Mouse (Mus musculus): ENCODE results near the gene Adgrf4. TPM values are rescaled to one million over a fixed set of nuclear protein-coding genes. Genes with fewer than 3 reads are reported as not detected.

The Adgrf4 gene
- total and polyA plus RNA-seq, 3 experiments: not detected

DNA sequence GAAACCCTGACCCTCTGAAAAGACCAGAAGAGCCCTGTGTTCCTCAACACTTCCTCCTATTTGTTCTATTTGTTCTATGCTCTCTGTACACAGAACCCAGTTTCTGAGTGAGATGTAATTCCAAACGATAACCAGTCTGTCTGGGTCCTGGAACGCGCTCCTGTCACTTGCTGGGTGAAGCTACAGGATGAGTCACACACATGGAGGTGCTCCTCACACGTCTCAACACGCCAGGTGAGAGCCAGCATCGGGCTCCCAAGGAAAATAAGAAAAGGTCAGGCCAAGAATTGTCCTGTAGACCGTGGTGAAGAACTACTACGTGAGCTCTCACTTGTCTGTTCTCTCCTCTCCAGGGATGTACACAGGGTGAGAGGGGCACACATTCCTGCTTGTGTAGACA is 1.6 kb downstream of the Adgrf4 start:
- no peak for TF ChIP-seq POLR2A (IDR thresholded peaks at IDR 0.05; ENCODE audit: control insufficient read depth in 1 of 2, insufficient read depth in 1 of 2, low read depth in 1 of 2, low read length in 2 of 2, poor library complexity in 1 of 2)
- no peak for TF ChIP-seq MAX (IDR thresholded peaks at IDR 0.05; ENCODE audit: low read length)
- no peak for TF ChIP-seq RCOR1 (IDR thresholded peaks at IDR 0.05; ENCODE audit: low read depth, low read length)
- no peak for TF ChIP-seq ZC3H11A (IDR thresholded peaks at IDR 0.05; ENCODE audit: low read depth, low read length)
- no peak for TF ChIP-seq POLR2AphosphoS2 (IDR thresholded peaks at IDR 0.05; ENCODE audit: low read length)
- no peak for TF ChIP-seq ELF1 (IDR thresholded peaks at IDR 0.05; ENCODE audit: low read depth, low read length)
- TF ChIP-seq TAL1 (IDR thresholded peaks at IDR 0.05; ENCODE audit: low read length): no peak
- no peak for TF ChIP-seq MYB (IDR thresholded peaks at IDR 0.05; ENCODE audit: low read depth, low read length)
- no peak for TF ChIP-seq MAZ (IDR thresholded peaks at IDR 0.05; ENCODE audit: low read depth, low read length)
- no peak for TF ChIP-seq CHD2 (IDR thresholded peaks at IDR 0.05; ENCODE audit: low read length)
- no peak for TF ChIP-seq HCFC1 (IDR thresholded peaks at IDR 0.05; ENCODE audit: low read depth, low read length)
- TF ChIP-seq EP300 (IDR thresholded peaks at IDR 0.05; ENCODE audit: low read depth in 1 of 2, low read length in 2 of 2): no peak
- TF ChIP-seq ZNF384 (IDR thresholded peaks at IDR 0.05; ENCODE audit: low read depth, low read length): no peak
- TF ChIP-seq NELFE (IDR thresholded peaks at IDR 0.05; ENCODE audit: low read depth, low read length): no peak
- TF ChIP-seq MEF2A (IDR thresholded peaks at IDR 0.05; ENCODE audit: extremely low read depth, insufficient replicate concordance, low read depth, low read length, poor library complexity, severe bottlenecking): no peak
- TF ChIP-seq NRF1 (IDR thresholded peaks at IDR 0.05; ENCODE audit: insufficient read depth, low read depth, low read length, poor library complexity, severe bottlenecking): no peak
- no peak for TF ChIP-seq SMC3 (IDR thresholded peaks at IDR 0.05; ENCODE audit: low read depth, low read length)
- TF ChIP-seq MXI1 (IDR thresholded peaks at IDR 0.05; ENCODE audit: low read depth, low read length): no peak
- no peak for TF ChIP-seq ETS1 (IDR thresholded peaks at IDR 0.05; ENCODE audit: low read depth, low read length)
- TF ChIP-seq ZKSCAN1 (IDR thresholded peaks at IDR 0.05; ENCODE audit: low read depth, low read length): no peak
- no peak overlapping the region for H3K9ac ChIP-seq (ENCODE audit: control insufficient read depth, low read depth, low read length, poor library complexity, severe bottlenecking)

DNA sequence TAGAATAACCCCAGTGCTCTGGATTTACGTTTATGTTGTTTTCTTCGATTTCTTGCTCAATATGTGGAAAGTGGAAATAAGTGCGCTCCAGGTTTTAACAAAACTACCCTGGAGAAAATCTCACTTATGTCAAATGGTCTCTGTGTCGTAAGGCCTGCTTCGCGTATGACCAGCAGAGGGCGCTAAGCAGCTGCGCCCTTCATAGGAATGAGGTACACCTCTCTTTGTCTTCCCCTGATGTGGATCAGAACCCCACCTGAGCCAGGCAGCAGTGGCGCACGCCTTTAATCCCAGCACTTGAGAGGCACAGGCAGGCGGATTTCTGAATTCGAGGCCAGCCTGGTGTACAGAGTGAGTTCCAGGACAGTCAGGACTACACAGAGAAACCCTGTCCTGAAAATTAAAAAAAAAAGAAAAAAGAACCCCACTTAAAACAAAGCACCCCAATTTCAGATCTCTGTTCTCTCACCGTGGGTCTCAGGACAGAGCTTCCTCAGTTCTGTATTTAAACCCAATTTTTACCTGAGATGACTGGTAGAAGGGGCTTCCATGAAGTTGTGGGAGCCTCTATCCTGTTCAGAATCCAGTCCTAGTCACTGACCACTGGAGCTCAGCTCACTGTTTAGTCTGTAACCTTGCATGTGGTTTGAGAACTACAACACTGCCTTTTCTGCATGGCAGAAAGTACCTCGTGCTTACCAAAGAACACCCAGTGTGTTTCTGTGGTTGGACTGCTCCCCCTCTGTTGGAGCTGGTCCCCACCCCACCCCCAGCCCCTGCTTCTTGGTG is 33.3 kb downstream of the Adgrf4 start:
- Histone ChIP-seq H3K36me3 (ENCODE audit: control insufficient read depth in 1 of 2, insufficient read depth in 2 of 2, low read length in 2 of 2) (no peaks in the 10 kb centered on the region), H3K9ac (ENCODE audit: control insufficient read depth, low read depth, low read length, poor library complexity, severe bottlenecking) (no peak overlapping the region), H3K27me3 (ENCODE audit: control insufficient read depth in 1 of 2, insufficient read depth in 2 of 2, low read length in 2 of 2) (no peaks in the 10 kb centered on the region), H3K4me3 (ENCODE audit: control insufficient read depth in 1 of 2, insufficient read depth in 1 of 2, low read depth in 2 of 2, low read length in 2 of 2) (no peak overlapping the region), H3K27ac (ENCODE audit: control insufficient read depth, low read depth, low read length) (no peak overlapping the region), H3K79me2 (ENCODE audit: control insufficient read depth, insufficient read depth, low read length, poor library complexity) (no peaks in the 10 kb centered on the region), H3K9me3 (replicated peaks; ENCODE audit: insufficient read depth, low read length) (no peaks in the 10 kb centered on the region), H3K4me1 (ENCODE audit: control insufficient read depth in 1 of 2, insufficient read depth in 2 of 2, low read length in 2 of 2) (no peaks in the 10 kb centered on the region)
- peak; percentile 43 for DNase-seq (ENCODE audit: low read depth, low spot score)
- TF ChIP-seq GABPA (IDR thresholded peaks at IDR 0.05; ENCODE audit: low read depth, low read length) (no peak), CTCF (IDR thresholded peaks at IDR 0.05 in 2 of 3, conservative IDR thresholded peaks at IDR 0.05 in 1 of 3; ENCODE audit: control insufficient read depth in 1 of 3, insufficient read depth in 1 of 3, low read depth in 2 of 3, low read length in 3 of 3, poor library complexity in 1 of 3, severe bottlenecking in 1 of 3) (peak; percentile 59 to 87 (median 75)), NELFE (IDR thresholded peaks at IDR 0.05; ENCODE audit: low read depth, low read length) (no peak), ZC3H11A (IDR thresholded peaks at IDR 0.05; ENCODE audit: low read depth, low read length) (peak; percentile 25; the same call in 1 of the 2 replicates), CHD1 (IDR thresholded peaks at IDR 0.05; ENCODE audit: low read depth, low read length) (no peak), EP300 (IDR thresholded peaks at IDR 0.05; ENCODE audit: low read depth in 1 of 2, low read length in 2 of 2) (no peak), POLR2AphosphoS2 (IDR thresholded peaks at IDR 0.05; ENCODE audit: low read length) (no peak), SMC3 (IDR thresholded peaks at IDR 0.05; ENCODE audit: low read depth, low read length) (peak; percentile 76), ETS1 (IDR thresholded peaks at IDR 0.05; ENCODE audit: low read depth, low read length) (no peak), TCF12 (IDR thresholded peaks at IDR 0.05; ENCODE audit: low read depth, low read length) (no peak), USF2 (IDR thresholded peaks at IDR 0.05; ENCODE audit: borderline replicate concordance in 1 of 2, insufficient read depth in 1 of 2, low read depth in 1 of 2, low read length in 2 of 2) (no peak), RAD21 (IDR thresholded peaks at IDR 0.05; ENCODE audit: low read depth, low read length) (peak; percentile 46)

More for the DNA sequence above, 1.6 kb downstream of the Adgrf4 start:
- no peaks in the 10 kb centered on the region for H3K36me3 ChIP-seq (ENCODE audit: control insufficient read depth in 1 of 2, insufficient read depth in 2 of 2, low read length in 2 of 2)
- no peak overlapping the region for H3K27ac ChIP-seq (ENCODE audit: control insufficient read depth, low read depth, low read length)
- H3K27me3 ChIP-seq (ENCODE audit: control insufficient read depth in 1 of 2, insufficient read depth in 2 of 2, low read length in 2 of 2): no peaks in the 10 kb centered on the region
- H3K4me1 ChIP-seq (ENCODE audit: control insufficient read depth in 1 of 2, insufficient read depth in 2 of 2, low read length in 2 of 2): no peaks in the 10 kb centered on the region
- no peak overlapping the region for H3K4me3 ChIP-seq (ENCODE audit: control insufficient read depth in 1 of 2, insufficient read depth in 1 of 2, low read depth in 2 of 2, low read length in 2 of 2)
- no peaks in the 10 kb centered on the region for H3K9me3 ChIP-seq (replicated peaks; ENCODE audit: insufficient read depth, low read length)
- no peaks in the 10 kb centered on the region for H3K79me2 ChIP-seq (ENCODE audit: control insufficient read depth, insufficient read depth, low read length, poor library complexity)
- DNase-seq (ENCODE audit: low read depth, low spot score): no peak
